Mouse (Mus musculus): Measurements from ENCODE around the gene Cetn4. TPM values are rescaled to one million over a fixed set of nuclear protein-coding genes. Genes with fewer than 3 reads are reported as not detected.

The Cetn4 gene
- total and polyA plus RNA-seq, 3 experiments = 0.89 to 2.2 (median 1.4) TPM

DNA sequence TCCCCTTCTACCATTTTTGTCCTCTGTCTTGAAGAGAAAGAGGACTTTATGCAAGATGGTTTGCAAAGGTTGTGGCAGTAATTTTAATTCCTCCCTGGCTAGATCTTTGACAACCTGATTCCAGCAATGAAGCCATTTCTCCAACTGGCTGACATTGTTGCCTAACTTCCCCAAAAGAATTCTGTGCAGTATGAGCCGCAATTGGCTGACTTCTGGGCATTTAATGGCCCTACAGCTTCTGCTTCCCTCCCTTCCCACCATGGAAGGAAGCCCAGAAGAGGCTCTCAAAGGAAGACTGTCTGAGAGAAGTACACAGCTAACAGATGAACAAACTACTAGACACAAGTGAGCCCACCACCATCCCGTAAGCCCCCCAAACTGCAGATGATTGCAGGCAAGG lies 23.3 kb downstream of the Cetn4 start:
- H3K79me2 ChIP-seq (replicated peaks; ENCODE audit: control insufficient read depth, extremely low read depth, insufficient read depth, poor library complexity, severe bottlenecking) = no peaks in the 10 kb centered on the region
- H3K27me3 ChIP-seq (replicated peaks) = no peaks in the 10 kb centered on the region
- dilution Hi-C loops (cut with MboI; ENCODE audit: extremely low pct_ligation_motif_present, extremely low pct_unique_long_range_greater_than_20kb, low sequenced_read_pairs) (no loop called here), in situ Hi-C loops (cut with MboI; ENCODE audit: low pct_ligation_motif_present, low pct_unique_long_range_greater_than_20kb, low sequenced_read_pairs) (no loop called here)
- TF ChIP-seq ETS1 (conservative IDR thresholded peaks at IDR 0.05; ENCODE audit: low read depth, low read length) (no peak), EP300 (IDR thresholded peaks at IDR 0.05; ENCODE audit: low read length) (no peak), NELFE (IDR thresholded peaks at IDR 0.05; ENCODE audit: low read depth, low read length) (no peak), CTCF (conservative IDR thresholded peaks at IDR 0.05 in 1 of 2, IDR thresholded peaks at IDR 0.05 in 1 of 2; ENCODE audit: low read depth in 2 of 2, low read length in 2 of 2) (no peak), NRF1 (IDR thresholded peaks at IDR 0.05; ENCODE audit: low read depth, low read length) (no peak), HCFC1 (IDR thresholded peaks at IDR 0.05; ENCODE audit: low read depth, low read length) (no peak), GABPA (IDR thresholded peaks at IDR 0.05; ENCODE audit: insufficient replicate concordance, low read depth, low read length) (no peak), MAX (IDR thresholded peaks at IDR 0.05; ENCODE audit: low read length) (no peak), CHD1 (IDR thresholded peaks at IDR 0.05; ENCODE audit: low read depth, low read length) (no peak), MYC (IDR thresholded peaks at IDR 0.05; ENCODE audit: low read depth, low read length) (no peak), USF2 (conservative IDR thresholded peaks at IDR 0.05; ENCODE audit: low read depth, low read length) (no peak), ZMIZ1 (IDR thresholded peaks at IDR 0.05; ENCODE audit: low read depth, low read length) (no peak)
- no peaks in the 10 kb centered on the region for H3K36me3 ChIP-seq (replicated peaks in 1 of 2; ENCODE audit: control insufficient read depth in 1 of 2, insufficient read depth in 1 of 2, low read length in 1 of 2)
- peaks cover 0 to 20% of the 10 kb centered on the region in 2 experiments; a peak in 3 of 4 replicates for H3K4me1 ChIP-seq (ENCODE audit: control insufficient read depth in 1 of 2, insufficient read depth in 2 of 2)
- H3K27ac ChIP-seq (ENCODE audit: insufficient read depth, low read depth) = no peak overlapping the region
- DNase-seq (ENCODE audit: extremely low read depth) = no peak
- H3K9ac ChIP-seq (ENCODE audit: insufficient read depth, low read depth) = no peak overlapping the region
- H3K4me2 ChIP-seq (ENCODE audit: insufficient read depth, low read depth, poor library complexity, severe bottlenecking) = no peak overlapping the region
- H3K4me3 ChIP-seq (replicated peaks in 1 of 3; ENCODE audit: low read depth in 2 of 3, low read length in 2 of 3, poor library complexity in 1 of 3) = no peak overlapping the region
- no peaks in the 10 kb centered on the region for H3K9me3 ChIP-seq (replicated peaks; ENCODE audit: low read length)

GRCm38 (mm10) chr3:37283234-37283633 lies 29.3 kb downstream of the Cetn4 start:
- Histone ChIP-seq H3K4me1 (ENCODE audit: control insufficient read depth in 1 of 2, insufficient read depth in 2 of 2) (peaks cover 9 to 29% of the 10 kb centered on the region in 2 experiments), H3K27me3 (replicated peaks) (no peaks in the 10 kb centered on the region), H3K79me2 (replicated peaks; ENCODE audit: control insufficient read depth, extremely low read depth, insufficient read depth, poor library complexity, severe bottlenecking) (no peaks in the 10 kb centered on the region), H3K27ac (ENCODE audit: insufficient read depth, low read depth) (no peak overlapping the region), H3K36me3 (replicated peaks in 1 of 2; ENCODE audit: control insufficient read depth in 1 of 2, insufficient read depth in 1 of 2, low read length in 1 of 2) (no peaks in the 10 kb centered on the region), H3K9ac (ENCODE audit: insufficient read depth, low read depth) (no peak overlapping the region), H3K4me2 (ENCODE audit: insufficient read depth, low read depth, poor library complexity, severe bottlenecking) (no peak overlapping the region), H3K4me3 (replicated peaks in 1 of 3; ENCODE audit: low read depth in 2 of 3, low read length in 2 of 3, poor library complexity in 1 of 3) (no peak overlapping the region), H3K9me3 (replicated peaks; ENCODE audit: low read length) (no peaks in the 10 kb centered on the region)
- dilution Hi-C loops (cut with MboI; ENCODE audit: extremely low pct_ligation_motif_present, extremely low pct_unique_long_range_greater_than_20kb, low sequenced_read_pairs) = no loop called here
- no peak for TF ChIP-seq ETS1 (conservative IDR thresholded peaks at IDR 0.05; ENCODE audit: low read depth, low read length)
- no peak for TF ChIP-seq HCFC1 (IDR thresholded peaks at IDR 0.05; ENCODE audit: low read depth, low read length)
- TF ChIP-seq ELF1 (IDR thresholded peaks at IDR 0.05; ENCODE audit: low read depth, low read length) = no peak
- TF ChIP-seq BHLHE40 (IDR thresholded peaks at IDR 0.05; ENCODE audit: low read depth, low read length) = no peak
- no peak for TF ChIP-seq MAFK (IDR thresholded peaks at IDR 0.05; ENCODE audit: insufficient replicate concordance, low read length)
- no peak for TF ChIP-seq TBP (conservative IDR thresholded peaks at IDR 0.05; ENCODE audit: low read depth, low read length)
- TF ChIP-seq ZKSCAN1 (IDR thresholded peaks at IDR 0.05; ENCODE audit: borderline replicate concordance, low read depth, low read length) = no peak
- no peak for TF ChIP-seq CHD1 (IDR thresholded peaks at IDR 0.05; ENCODE audit: low read depth, low read length)
- no peak for DNase-seq (ENCODE audit: extremely low read depth)
- in situ Hi-C loops (cut with MboI; ENCODE audit: low pct_ligation_motif_present, low pct_unique_long_range_greater_than_20kb, low sequenced_read_pairs) = no loop called here
